Mouse (Mus musculus): Measurements from ENCODE around the gene Srcap. TPM values are rescaled to one million over a fixed set of nuclear protein-coding genes. Genes with fewer than 3 reads are reported as not detected.

The Srcap gene
- polyA plus RNA-seq, 1 experiment from 2014 or later, result 25.3 TPM

DNA sequence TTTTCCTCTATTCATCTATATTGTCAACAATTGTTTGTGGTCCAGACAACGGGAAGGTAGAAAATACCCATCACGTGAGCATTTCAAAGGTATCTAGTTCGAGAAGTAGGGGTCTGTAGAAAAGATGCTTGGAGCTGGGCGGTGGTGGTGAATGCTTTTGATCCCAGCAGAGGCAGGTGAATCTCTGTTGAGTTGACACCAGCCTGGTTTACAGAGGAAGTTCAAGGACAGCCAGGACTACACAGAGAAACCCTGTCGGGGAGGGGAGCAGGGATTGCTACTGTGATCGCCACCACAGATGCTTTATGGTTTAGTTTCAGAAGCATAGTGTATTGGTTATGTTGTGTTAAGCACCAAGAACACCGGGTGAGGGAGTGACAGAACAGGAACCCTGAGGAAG lies 62.3 kb downstream of the Srcap start:
- Histone ChIP-seq H3K4me3 (ENCODE audit: low read depth, low read length) (peak overlapping the region; percentile 55), H3K9me3 (replicated peaks; ENCODE audit: control insufficient read depth, low read length) (no peaks in the 10 kb centered on the region), H3K27ac (ENCODE audit: low read depth, low read length) (no peak overlapping the region), H3K9ac (ENCODE audit: low read length) (peak overlapping the region; percentile 72), H3K4me1 (ENCODE audit: control insufficient read depth, insufficient read depth, low read length) (peaks cover 17% of the 10 kb centered on the region), H3K4me2 (ENCODE audit: low read length) (peak overlapping the region; percentile 93), H3K36me3 (ENCODE audit: control insufficient read depth, insufficient read depth, low read length) (peaks cover 17% of the 10 kb centered on the region), H3K27me3 (replicated peaks; ENCODE audit: control insufficient read depth, insufficient read depth, low read length) (no peaks in the 10 kb centered on the region)
- WGBS, result 20% methylated on average over 7 of the region's 7 CpGs
- ATAC-seq (no peak), DNase-seq (ENCODE audit: low spot score) (no peak)

GRCm38 (mm10) chr7:127583260-127583659 lies 71.5 kb downstream of the Srcap start:
- Histone ChIP-seq H3K4me1 (ENCODE audit: control insufficient read depth, insufficient read depth, low read length) (peaks cover 7% of the 10 kb centered on the region; the same call in 1 of the 2 replicates), H3K9me3 (replicated peaks; ENCODE audit: control insufficient read depth, low read length) (no peaks in the 10 kb centered on the region), H3K27me3 (replicated peaks; ENCODE audit: control insufficient read depth, insufficient read depth, low read length) (no peaks in the 10 kb centered on the region), H3K36me3 (ENCODE audit: control insufficient read depth, insufficient read depth, low read length) (peaks cover 55% of the 10 kb centered on the region), H3K4me2 (ENCODE audit: low read length) (no peak overlapping the region), H3K4me3 (ENCODE audit: low read depth, low read length) (no peak overlapping the region), H3K9ac (ENCODE audit: low read length) (no peak overlapping the region), H3K27ac (ENCODE audit: low read depth, low read length) (no peak overlapping the region)
- ATAC-seq, result no peak
- no peak for DNase-seq (ENCODE audit: low spot score)
- WGBS, result 92% methylated on average over 6 of the region's 6 CpGs

- Histone ChIP-seq H3K4me3 (ENCODE audit: low read depth, low read length) (no peak overlapping the region), H3K9me3 (replicated peaks; ENCODE audit: control insufficient read depth, low read length) (no peaks in the 10 kb centered on the region), H3K27ac (ENCODE audit: low read depth, low read length) (no peak overlapping the region), H3K4me2 (ENCODE audit: low read length) (no peak overlapping the region), H3K27me3 (replicated peaks; ENCODE audit: control insufficient read depth, insufficient read depth, low read length) (no peaks in the 10 kb centered on the region), H3K9ac (ENCODE audit: low read length) (no peak overlapping the region), H3K4me1 (ENCODE audit: control insufficient read depth, insufficient read depth, low read length) (peaks cover 16% of the 10 kb centered on the region), H3K36me3 (ENCODE audit: control insufficient read depth, insufficient read depth, low read length) (peaks cover 50% of the 10 kb centered on the region)
- WGBS, result 93% methylated on average over 7 of the region's 7 CpGs
- no peak for ATAC-seq
- DNase-seq (ENCODE audit: low spot score), result no peak
These were observed 73.2 kb downstream of the Srcap start for GRCm38 (mm10) chr7:127585031-127585430.

DNA sequence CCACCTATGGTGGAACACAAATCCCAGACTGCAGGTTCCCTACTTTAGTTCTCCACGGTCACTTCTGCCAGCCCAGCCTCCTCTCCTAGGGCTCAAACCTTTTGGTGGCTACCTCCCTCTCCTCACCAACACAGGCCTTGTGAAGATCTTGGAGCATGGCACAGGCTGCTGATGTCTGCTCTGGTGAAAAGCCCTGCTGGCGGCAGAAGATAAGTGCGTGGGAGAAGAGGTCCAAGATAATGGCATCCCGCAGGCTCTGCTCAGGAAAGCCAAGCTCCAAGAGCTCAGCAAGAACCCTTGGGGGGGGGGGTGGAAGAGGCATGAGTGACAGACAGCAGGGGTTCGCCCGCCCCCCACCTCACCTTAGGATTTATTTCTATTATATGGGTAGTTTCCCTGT lies 74.4 kb downstream of the Srcap start:
- H3K9ac ChIP-seq (ENCODE audit: low read length), result no peak overlapping the region
- H3K27ac ChIP-seq (ENCODE audit: low read depth, low read length), result no peak overlapping the region
- WGBS, result 87% methylated on average over 6 of the region's 6 CpGs
- peaks cover 16% of the 10 kb centered on the region for H3K4me1 ChIP-seq (ENCODE audit: control insufficient read depth, insufficient read depth, low read length)
- DNase-seq (ENCODE audit: low spot score) (no peak), ATAC-seq (no peak)
- H3K27me3 ChIP-seq (replicated peaks; ENCODE audit: control insufficient read depth, insufficient read depth, low read length), result no peaks in the 10 kb centered on the region
- H3K4me3 ChIP-seq (ENCODE audit: low read depth, low read length), result no peak overlapping the region
- no peaks in the 10 kb centered on the region for H3K9me3 ChIP-seq (replicated peaks; ENCODE audit: control insufficient read depth, low read length)
- no peak overlapping the region for H3K4me2 ChIP-seq (ENCODE audit: low read length)
- peaks cover 50% of the 10 kb centered on the region for H3K36me3 ChIP-seq (ENCODE audit: control insufficient read depth, insufficient read depth, low read length)

DNA sequence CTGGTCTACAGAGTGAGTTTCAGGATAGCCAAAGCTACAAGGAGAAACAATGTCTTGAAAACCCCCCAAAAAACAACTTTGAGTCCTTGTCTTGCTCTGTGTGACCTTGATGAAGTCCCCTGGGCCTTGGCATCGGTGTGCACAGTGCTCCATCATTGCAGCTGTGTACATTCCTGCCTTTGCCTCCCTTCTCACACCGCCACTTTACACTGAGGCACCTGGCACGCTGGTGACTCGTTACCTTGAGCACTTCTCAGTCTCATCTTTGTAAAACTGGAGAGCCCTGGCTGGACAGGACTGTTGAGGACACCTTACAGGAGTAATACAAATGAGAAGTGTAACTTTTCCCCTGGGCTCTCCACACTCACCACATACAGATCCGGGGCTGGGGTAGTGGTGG lies 75.4 kb downstream of the Srcap start:
- peaks cover 16% of the 10 kb centered on the region for H3K4me1 ChIP-seq (ENCODE audit: control insufficient read depth, insufficient read depth, low read length)
- peak overlapping the region; percentile 44; the same call in 1 of the 2 replicates for H3K9ac ChIP-seq (ENCODE audit: low read length)
- H3K27ac ChIP-seq (ENCODE audit: low read depth, low read length), result no peak overlapping the region
- ATAC-seq (no peak), DNase-seq (ENCODE audit: low spot score) (no peak)
- H3K4me3 ChIP-seq (ENCODE audit: low read depth, low read length), result peak overlapping the region; percentile 73
- peak overlapping the region; percentile 60 for H3K4me2 ChIP-seq (ENCODE audit: low read length)
- no peaks in the 10 kb centered on the region for H3K9me3 ChIP-seq (replicated peaks; ENCODE audit: control insufficient read depth, low read length)
- H3K27me3 ChIP-seq (replicated peaks; ENCODE audit: control insufficient read depth, insufficient read depth, low read length), result no peaks in the 10 kb centered on the region
- 68% methylated on average over 5 of the region's 5 CpGs for WGBS
- peaks cover 53% of the 10 kb centered on the region for H3K36me3 ChIP-seq (ENCODE audit: control insufficient read depth, insufficient read depth, low read length)

DNA sequence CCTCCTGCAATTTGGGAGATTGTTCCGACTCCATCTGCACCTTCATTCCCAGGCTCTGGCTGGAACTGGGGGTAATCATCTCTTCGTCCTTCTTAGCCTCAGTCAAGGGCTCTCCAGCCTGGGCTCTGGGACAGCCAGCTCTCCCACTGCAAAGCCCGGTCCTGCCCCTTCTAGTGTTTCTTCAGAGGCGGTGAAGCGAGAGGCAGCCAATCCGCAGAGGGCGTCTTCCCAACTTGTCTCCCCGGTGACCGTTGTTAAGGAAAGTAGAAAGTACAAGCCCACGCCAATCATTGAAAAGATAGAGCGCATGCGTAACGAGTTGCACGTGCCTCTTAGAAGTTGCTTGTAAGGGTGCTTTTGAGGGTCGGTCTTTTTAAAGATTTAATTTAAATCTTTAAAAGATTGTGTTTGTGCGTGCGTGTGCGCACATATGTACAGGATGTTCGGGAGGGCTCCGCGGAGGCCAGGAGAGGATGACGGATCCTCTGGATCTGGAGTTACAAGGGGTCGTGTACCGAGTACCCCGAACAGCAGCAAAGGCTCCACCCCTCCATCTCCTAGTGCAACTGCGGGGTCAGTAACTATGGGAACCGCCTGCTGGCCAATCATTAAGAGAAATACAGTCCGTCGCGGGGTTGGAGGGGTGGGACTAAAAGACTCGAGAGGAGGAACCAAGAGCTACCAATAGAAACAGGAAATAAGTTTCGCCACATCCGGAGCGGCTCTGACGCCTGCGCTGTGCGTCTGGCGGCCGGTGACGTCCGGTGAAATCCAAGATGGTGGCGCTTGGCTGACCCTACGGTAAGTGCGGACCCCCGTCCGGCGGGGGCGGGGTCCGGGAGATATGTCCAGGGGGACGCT lies 76.5 kb downstream of the Srcap start, which contains the start of the genes Ccdc189 and Rnf40:
Gene Ccdc189 (minus strand): TSS at position 585 of the 861 bp plus-strand sequence.
Gene Rnf40 (plus strand): TSS at position 757 of the 861 bp plus-strand sequence.
- Histone ChIP-seq H3K4me1 (ENCODE audit: control insufficient read depth, insufficient read depth, low read length) (peaks cover 16% of the 10 kb centered on the region), H3K9ac (ENCODE audit: low read length) (peak within 1 kb of the TSS; percentile 81), H3K27me3 (replicated peaks; ENCODE audit: control insufficient read depth, insufficient read depth, low read length) (no peaks in the 10 kb centered on the region), H3K9me3 (replicated peaks; ENCODE audit: control insufficient read depth, low read length) (no peaks in the 10 kb centered on the region), H3K4me2 (ENCODE audit: low read length) (peak within 1 kb of the TSS; percentile 60), H3K4me3 (ENCODE audit: low read depth, low read length) (peak within 1 kb of the TSS; percentile 73), H3K36me3 (ENCODE audit: control insufficient read depth, insufficient read depth, low read length) (peaks cover 53% of the 10 kb centered on the region), H3K27ac (ENCODE audit: low read depth, low read length) (peak within 1 kb of the TSS; percentile 80)
- peak; percentile 98 for ATAC-seq
- WGBS, result under 1% methylated on average over 50 of the region's 50 CpGs
- peak; percentile 99 for DNase-seq (ENCODE audit: low spot score)

DNA sequence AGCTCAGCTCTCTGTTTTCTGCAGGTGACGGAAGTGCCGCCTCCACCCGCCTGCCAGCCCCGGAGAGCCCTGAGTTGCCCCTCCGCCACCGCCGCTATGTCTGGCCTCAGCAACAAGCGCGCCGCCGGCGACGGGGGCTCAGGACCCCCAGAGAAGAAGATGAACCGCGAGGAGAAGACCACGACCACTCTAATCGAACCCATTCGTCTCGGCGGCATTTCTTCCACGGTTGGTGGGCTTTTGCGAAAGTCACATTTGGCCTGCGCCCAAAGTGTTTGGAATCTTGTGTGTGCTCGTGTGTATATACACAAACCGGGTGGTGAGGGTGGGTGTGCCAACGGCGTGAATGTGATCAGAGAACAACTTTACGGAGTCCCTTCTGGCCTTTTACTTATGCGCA lies 77.1 kb downstream of the Srcap start:
- no peaks in the 10 kb centered on the region for H3K9me3 ChIP-seq (replicated peaks; ENCODE audit: control insufficient read depth, low read length)
- peak overlapping the region; percentile 60 for H3K4me2 ChIP-seq (ENCODE audit: low read length)
- DNase-seq (ENCODE audit: low spot score) (no peak), ATAC-seq (no peak)
- WGBS, result 3% methylated on average over 29 of the region's 29 CpGs
- H3K27ac ChIP-seq (ENCODE audit: low read depth, low read length), result peak overlapping the region; percentile 50; the same call in 1 of the 2 replicates
- peaks cover 16% of the 10 kb centered on the region for H3K4me1 ChIP-seq (ENCODE audit: control insufficient read depth, insufficient read depth, low read length)
- H3K4me3 ChIP-seq (ENCODE audit: low read depth, low read length), result peak overlapping the region; percentile 73
- H3K9ac ChIP-seq (ENCODE audit: low read length), result peak overlapping the region; percentile 81
- H3K36me3 ChIP-seq (ENCODE audit: control insufficient read depth, insufficient read depth, low read length), result peaks cover 53% of the 10 kb centered on the region
- no peaks in the 10 kb centered on the region for H3K27me3 ChIP-seq (replicated peaks; ENCODE audit: control insufficient read depth, insufficient read depth, low read length)

DNA sequence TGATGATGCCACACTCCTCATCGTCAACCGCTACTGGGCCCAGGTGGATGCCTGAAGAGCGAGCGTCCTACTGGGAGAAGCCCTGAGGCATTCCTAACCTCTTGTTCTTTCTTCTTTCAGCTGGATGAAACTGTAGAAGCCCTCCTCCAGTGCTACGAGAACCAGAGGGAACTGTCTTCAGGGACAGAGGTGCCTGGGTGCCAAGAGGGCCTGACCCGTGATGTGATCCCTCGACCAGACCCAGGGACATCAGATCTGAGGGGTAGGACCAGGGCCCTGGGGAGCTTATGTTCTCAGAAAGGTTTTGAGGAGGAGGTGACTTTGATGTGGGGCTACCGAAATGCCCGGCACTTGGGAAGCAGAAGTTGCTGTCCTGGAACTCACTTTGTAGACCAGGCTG lies 77.9 kb downstream of the Srcap start:
- no peak for ATAC-seq

GRCm38 (mm10) chr7:127591108-127591507 lies 79.3 kb downstream of the Srcap start:
- no peaks in the 10 kb centered on the region for H3K27me3 ChIP-seq (replicated peaks; ENCODE audit: control insufficient read depth, insufficient read depth, low read length)
- no peak overlapping the region for H3K27ac ChIP-seq (ENCODE audit: low read depth, low read length)
- H3K9me3 ChIP-seq (replicated peaks; ENCODE audit: control insufficient read depth, low read length), result no peaks in the 10 kb centered on the region
- peaks cover 65% of the 10 kb centered on the region for H3K36me3 ChIP-seq (ENCODE audit: control insufficient read depth, insufficient read depth, low read length)
- peaks cover 16% of the 10 kb centered on the region for H3K4me1 ChIP-seq (ENCODE audit: control insufficient read depth, insufficient read depth, low read length)
- no peak overlapping the region for H3K9ac ChIP-seq (ENCODE audit: low read length)
- H3K4me2 ChIP-seq (ENCODE audit: low read length), result no peak overlapping the region
- no peak for ATAC-seq
- no peak for DNase-seq (ENCODE audit: low spot score)
- 86% methylated on average over 10 of the region's 10 CpGs for WGBS
- H3K4me3 ChIP-seq (ENCODE audit: low read depth, low read length), result no peak overlapping the region

More for the DNA sequence above, 77.9 kb downstream of the Srcap start:
- Histone ChIP-seq H3K36me3 (ENCODE audit: control insufficient read depth, insufficient read depth, low read length) (peaks cover 53% of the 10 kb centered on the region), H3K27me3 (replicated peaks; ENCODE audit: control insufficient read depth, insufficient read depth, low read length) (no peaks in the 10 kb centered on the region), H3K9ac (ENCODE audit: low read length) (no peak overlapping the region; the same call in 1 of the 2 replicates), H3K4me1 (ENCODE audit: control insufficient read depth, insufficient read depth, low read length) (peaks cover 16% of the 10 kb centered on the region), H3K4me3 (ENCODE audit: low read depth, low read length) (peak overlapping the region; percentile 73), H3K27ac (ENCODE audit: low read depth, low read length) (no peak overlapping the region), H3K9me3 (replicated peaks; ENCODE audit: control insufficient read depth, low read length) (no peaks in the 10 kb centered on the region), H3K4me2 (ENCODE audit: low read length) (peak overlapping the region; percentile 60)
- no peak for DNase-seq (ENCODE audit: low spot score)
- WGBS, result 92% methylated on average over 9 of the region's 9 CpGs
